ENCODE assay signal across 22 mouse cellular contexts in the genomic region with DNA sequence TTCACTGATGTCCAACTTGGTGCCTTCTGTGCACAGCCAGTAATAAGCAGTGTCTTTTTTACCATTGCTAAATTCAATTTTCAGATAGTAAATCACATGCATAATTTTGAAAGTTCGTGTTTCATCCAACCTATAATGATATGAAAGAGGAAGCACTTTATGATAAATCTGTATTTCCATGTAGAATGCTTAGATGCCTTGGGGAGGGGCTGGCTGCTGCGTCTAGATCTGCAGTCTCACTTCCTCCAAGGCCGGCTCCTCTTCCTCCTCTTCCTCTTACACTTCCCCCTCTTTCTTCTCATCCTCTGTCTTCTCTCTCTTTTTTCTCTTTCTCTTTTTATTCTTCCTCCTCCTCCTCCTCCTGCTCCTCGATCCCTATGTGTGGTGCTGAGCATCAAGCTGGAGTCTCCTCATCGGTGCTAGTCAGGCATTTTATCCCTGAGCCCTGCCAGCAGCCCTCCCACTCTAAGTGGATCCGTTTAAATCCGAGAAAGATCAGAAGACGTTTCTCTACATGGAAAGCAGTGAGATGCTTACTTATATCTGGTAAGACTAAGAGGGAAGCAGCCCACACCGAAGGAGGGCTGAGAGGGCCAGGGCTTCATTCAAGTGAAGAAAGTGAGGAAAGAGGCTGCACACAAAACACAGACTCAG.
"Had no signal": no experiment of that assay in that cellular context is flagged by ENCODE, and none has a peak within 500 bp of the region (broad histone marks: within the 10 kb centered on the region; RNA-seq: fewer than 3 reads in every experiment).

No protein-coding gene starts in this region.

- DNase-seq: kidney, adult 18-20 months; kidney, adult 9 months; kidney, postnatal 14 days; kidney, postnatal 4 days; liver; lung, adult 2 months; lung, postnatal 14 days; lung, postnatal 4 days; right cerebral cortex, adult 18-20 months; right cerebral cortex, postnatal 14 days; right cerebral cortex, postnatal 4 days; spleen, adult 18-20 months; thymus, postnatal 25 days had no signal

- ATAC-seq: liver, embryonic 12.5 days; midbrain, embryonic 13.5 days; midbrain, embryonic 16.5 days had no signal

- H3K4me2 ChIP-seq: limb, embryonic 13.5 days; liver, embryonic 12.5 days; liver, embryonic 15.5 days; midbrain, embryonic 13.5 days had no signal

- H3K9me3 ChIP-seq: limb, embryonic 10.5 days; limb, embryonic 13.5 days; liver, embryonic 15.5 days had no signal

- H3K9ac ChIP-seq: limb, embryonic 13.5 days; liver, embryonic 12.5 days; liver, embryonic 15.5 days; midbrain, embryonic 13.5 days had no signal

- H3K4me1 ChIP-seq: limb, embryonic 10.5 days; limb, embryonic 13.5 days; liver, embryonic 12.5 days; liver, embryonic 15.5 days; midbrain, embryonic 10.5 days; midbrain, embryonic 13.5 days had no signal

- H3K27me3 ChIP-seq: limb, embryonic 13.5 days; liver, embryonic 12.5 days; liver, embryonic 15.5 days; megakaryocyte, embryonic 14.5 days; midbrain, embryonic 13.5 days had no signal

- H3K4me3 ChIP-seq: limb, embryonic 10.5 days; limb, embryonic 13.5 days; liver, embryonic 12.5 days; liver, embryonic 15.5 days; megakaryocyte, embryonic 14.5 days; midbrain, embryonic 10.5 days; midbrain, embryonic 13.5 days had no signal

- H3K27ac ChIP-seq: limb, embryonic 10.5 days; limb, embryonic 13.5 days; liver, embryonic 12.5 days; liver, embryonic 15.5 days; midbrain, embryonic 10.5 days; midbrain, embryonic 13.5 days; stomach, postnatal 0 days had no signal
